Mouse (Mus musculus) forebrain, postnatal 0 days (tissue): Measurements from ENCODE around the gene Gabrg3. TPM values are rescaled to one million over a fixed set of nuclear protein-coding genes. Genes with fewer than 3 reads are reported as not detected.

Source experiments
- ATAC-seq: fragments of 200-750 bp; cut with Nextera tagmentation; 2 replicates; pipeline ENCODE4 v1.8.0; 2017; ENCODE audit warnings: mild to moderate bottlenecking, moderate library complexity
- DNase-seq: peaks from one replicate; pipeline ENCODE4 v3.0.0-alpha.2; 2015
- H3K27ac ChIP-seq: fragments of 300-500 bp; sonication (generic); 2 replicates; pipeline ENCODE4 v1.5.1; 2014; ENCODE audit warnings: low read depth, mild to moderate bottlenecking, antibody characterized with exemption, low read length, moderate library complexity, mixed read lengths
- H3K27me3 ChIP-seq: fragments of 300-500 bp; sonication (generic); 2 replicates; pipeline ENCODE4 v1.6.1; 2014; ENCODE audit warnings: mild to moderate bottlenecking, low read length, mixed read lengths; ENCODE audit not compliant: insufficient read depth
- H3K36me3 ChIP-seq: fragments of 300-500 bp; sonication (generic); 2 replicates; pipeline ENCODE4 v1.6.1; 2014; ENCODE audit warnings: mild to moderate bottlenecking, moderate library complexity; ENCODE audit not compliant: insufficient read depth
- H3K4me1 ChIP-seq: fragments of 300-500 bp; sonication (generic); 2 replicates; pipeline ENCODE4 v1.6.1; 2014; ENCODE audit warnings: antibody characterized with exemption; ENCODE audit not compliant: insufficient read depth
- H3K4me2 ChIP-seq: fragments of 300-500 bp; sonication (generic); 2 replicates; pipeline ENCODE4 v1.6.1; 2014; ENCODE audit warnings: low read depth, mild to moderate bottlenecking, moderate library complexity
- H3K4me3 ChIP-seq: fragments of 300-500 bp; sonication (generic); 2 replicates; pipeline ENCODE4 v1.5.1; 2014; ENCODE audit warnings: low read depth, low read length, mixed read lengths
- H3K9ac ChIP-seq: fragments of 300-500 bp; sonication (generic); 2 replicates; pipeline ENCODE4 v1.6.1; 2014; ENCODE audit warnings: mild to moderate bottlenecking
- H3K9me3 ChIP-seq: fragments of 300-500 bp; sonication (generic); 2 replicates; pipeline ENCODE4 v1.6.1; 2016; ENCODE audit warnings: low read length
- CTCF ChIP-seq: sonication (generic); IDR thresholded peaks from 2 replicates; pipeline ENCODE4 v1.5.1; 2016; ENCODE audit warnings: antibody characterized with exemption, control low read depth, low read depth
- WGBS: fragments of 180-500 bp; shearing (Covaris S2); extraction: QIAGEN DNeasy Blood & Tissue Kit; methylation state at CpG from one replicate; pipeline ENCODE4 v1.1.7; 2014; 5-methylcytosine and 5-hydroxymethylcytosine counted together
- polyA plus RNA-seq: library from polyadenylated mRNA; unstranded; fragments of >200 nt; fragmentation: Nextera tagmentation; extraction: Ambion mirVana; gene quantifications from 2 replicates; pipeline ENCODE4 v1.2.1, GENCODE M21; 2015
- total RNA-seq: library from RNA; depleted of rRNA; stranded (reverse); fragments of >200 nt; gene quantifications from 2 replicates; pipeline ENCODE4 v1.2.3, GENCODE M21; 2014; rRNA removed

Gene Gabrg3
- 11.6 and 21.6 TPM in 2 replicates for total RNA-seq
- 7.6 and 9.6 TPM in 2 replicates for polyA plus RNA-seq

GRCm38 (mm10) chr7:57386517-57387340 is at the start of gene Gabrg3:
TSS of gene Gabrg3 (minus strand) at chr7:57387188.
- Histone ChIP-seq H3K36me3 (no peaks in the 10 kb centered on the region), H3K9ac (peak within 1 kb of the TSS; percentile 80), H3K4me2 (peak within 1 kb of the TSS; percentile 86), H3K4me3 (peak within 1 kb of the TSS; percentile 70), H3K4me1 (no peaks in the 10 kb centered on the region), H3K27ac (peak within 1 kb of the TSS; percentile 75), H3K9me3 (no peaks in the 10 kb centered on the region), H3K27me3 (no peaks in the 10 kb centered on the region)
- DNase-seq (peak; percentile 78), ATAC-seq (peak; percentile 85)
- peak; percentile 45 for TF ChIP-seq CTCF
- under 1% methylated on average over 65 of the region's 71 CpGs for WGBS

GRCm38 (mm10) chr7:57422675-57423074 is 35.7 kb upstream of the Gabrg3 start:
- no peak overlapping the region for H3K4me3 ChIP-seq
- WGBS = 95% methylated on average over 1 of the region's 1 CpGs
- DNase-seq = no peak
- TF ChIP-seq CTCF = no peak
- no peaks in the 10 kb centered on the region for H3K9me3 ChIP-seq
- no peak overlapping the region for H3K9ac ChIP-seq
- ATAC-seq = no peak
- H3K27me3 ChIP-seq = no peaks in the 10 kb centered on the region
- H3K4me1 ChIP-seq = no peaks in the 10 kb centered on the region
- no peak overlapping the region for H3K27ac ChIP-seq
- H3K36me3 ChIP-seq = no peaks in the 10 kb centered on the region
- H3K4me2 ChIP-seq = no peak overlapping the region

DNA sequence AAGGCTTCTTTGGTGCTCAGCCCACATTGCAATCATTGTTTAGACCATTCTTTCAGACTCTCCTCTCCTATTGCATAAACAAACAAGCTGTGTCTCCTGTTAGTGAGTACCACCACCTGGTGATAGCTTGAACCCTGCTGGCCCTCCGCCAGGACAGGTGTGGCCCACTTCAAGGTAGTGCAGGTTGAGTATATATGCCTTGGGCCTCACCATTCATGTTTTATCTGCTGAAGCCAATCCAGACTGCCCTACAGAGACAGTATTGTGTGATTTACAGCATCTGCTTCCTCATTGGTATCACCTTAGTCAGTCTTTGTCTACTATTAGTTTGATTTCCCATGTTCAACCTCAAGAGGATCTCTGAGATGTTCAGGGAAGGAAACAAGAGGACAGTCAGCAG is 34.1 kb upstream of the Gabrg3 start:
- no peaks in the 10 kb centered on the region for H3K36me3 ChIP-seq
- TF ChIP-seq CTCF = no peak
- H3K4me2 ChIP-seq = no peak overlapping the region
- WGBS = 93% methylated on average over 1 of the region's 1 CpGs
- no peak overlapping the region for H3K9ac ChIP-seq
- DNase-seq = no peak
- no peak for ATAC-seq
- H3K9me3 ChIP-seq = no peaks in the 10 kb centered on the region
- H3K4me1 ChIP-seq = no peaks in the 10 kb centered on the region
- no peak overlapping the region for H3K27ac ChIP-seq
- no peaks in the 10 kb centered on the region for H3K27me3 ChIP-seq
- no peak overlapping the region for H3K4me3 ChIP-seq

GRCm38 (mm10) chr7:57419392-57419791 is 32.4 kb upstream of the Gabrg3 start, which contains the start of gene Gabrb3:
TSS of gene Gabrb3 (plus strand) at chr7:57419692.
- DNase-seq = no peak

GRCm38 (mm10) chr7:57412896-57413295 is 25.9 kb upstream of the Gabrg3 start:
- H3K27me3 ChIP-seq = no peaks in the 10 kb centered on the region
- no peak for TF ChIP-seq CTCF
- no peak overlapping the region for H3K4me3 ChIP-seq
- no peaks in the 10 kb centered on the region; the same call in 1 of the 2 replicates for H3K36me3 ChIP-seq
- H3K27ac ChIP-seq = no peak overlapping the region
- 40% methylated on average over 1 of the region's 1 CpGs for WGBS
- H3K9ac ChIP-seq = no peak overlapping the region
- no peak overlapping the region for H3K4me2 ChIP-seq
- H3K9me3 ChIP-seq = no peaks in the 10 kb centered on the region
- H3K4me1 ChIP-seq = no peaks in the 10 kb centered on the region
- DNase-seq = no peak
- ATAC-seq = no peak

More at GRCm38 (mm10) chr7:57419392-57419791, 32.4 kb upstream of the Gabrg3 start, which contains the start of gene Gabrb3:
- no peak within 1 kb of the TSS for H3K27ac ChIP-seq
- H3K4me1 ChIP-seq = no peaks in the 10 kb centered on the region
- H3K9ac ChIP-seq = no peak within 1 kb of the TSS
- 89% methylated on average over 2 of the region's 2 CpGs for WGBS
- no peak for TF ChIP-seq CTCF
- no peaks in the 10 kb centered on the region for H3K9me3 ChIP-seq
- H3K27me3 ChIP-seq = no peaks in the 10 kb centered on the region
- no peaks in the 10 kb centered on the region for H3K36me3 ChIP-seq
- H3K4me3 ChIP-seq = no peak within 1 kb of the TSS
- ATAC-seq = no peak
- H3K4me2 ChIP-seq = no peak within 1 kb of the TSS

DNA sequence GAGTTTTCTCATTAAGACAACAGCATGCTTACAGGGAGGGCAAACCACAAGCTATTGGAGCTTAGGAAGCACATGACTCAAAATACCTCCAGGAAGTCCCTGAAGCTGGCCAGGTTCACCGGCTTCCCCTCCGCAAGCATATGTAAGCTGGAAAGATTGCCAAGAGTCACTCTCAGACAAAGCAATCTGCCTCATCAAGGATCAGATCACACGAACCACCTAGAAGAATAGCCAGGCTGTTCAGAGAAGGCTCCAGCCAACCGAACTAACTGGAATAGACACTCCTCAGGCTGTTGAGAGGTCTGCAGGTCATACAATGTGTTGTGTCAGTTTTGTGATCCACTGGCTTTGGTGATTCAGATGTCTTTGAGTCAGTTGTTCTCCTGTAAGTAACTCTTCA is 24.2 kb upstream of the Gabrg3 start:
- H3K36me3 ChIP-seq = no peaks in the 10 kb centered on the region; the same call in 1 of the 2 replicates
- H3K4me2 ChIP-seq = no peak overlapping the region
- H3K27me3 ChIP-seq = no peaks in the 10 kb centered on the region
- WGBS = 64% methylated on average over 4 of the region's 4 CpGs
- ATAC-seq (no peak), DNase-seq (no peak)
- no peaks in the 10 kb centered on the region for H3K4me1 ChIP-seq
- no peak overlapping the region for H3K4me3 ChIP-seq
- H3K9ac ChIP-seq = no peak overlapping the region
- H3K9me3 ChIP-seq = no peaks in the 10 kb centered on the region
- TF ChIP-seq CTCF = no peak
- no peak overlapping the region for H3K27ac ChIP-seq

- no peaks in the 10 kb centered on the region for H3K4me1 ChIP-seq
- H3K4me3 ChIP-seq = no peak overlapping the region
- no peak overlapping the region for H3K9ac ChIP-seq
- no peaks in the 10 kb centered on the region for H3K9me3 ChIP-seq
- no peak overlapping the region for H3K4me2 ChIP-seq
- H3K27ac ChIP-seq = no peak overlapping the region
- 86% methylated on average over 4 of the region's 4 CpGs for WGBS
- no peak for TF ChIP-seq CTCF
- no peak for DNase-seq
- ATAC-seq = no peak
- H3K27me3 ChIP-seq = no peaks in the 10 kb centered on the region
- H3K36me3 ChIP-seq = no peaks in the 10 kb centered on the region
Observed at GRCm38 (mm10) chr7:57393551-57393950, 6.6 kb upstream of the Gabrg3 start.
